Mouse (Mus musculus) heart, adult 2 months (tissue): ENCODE results near the gene Chst3.

Source experiments
- CTCF ChIP-seq: fragments of 200-600 bp; IDR thresholded peaks from 2 replicates; pipeline ENCODE4 v1.8.1; 2022; ENCODE audit warnings: antibody characterized with exemption, mild to moderate bottlenecking, moderate library complexity
- EP300 ChIP-seq: fragments of 200-500 bp; IDR thresholded peaks from 2 replicates; pipeline ENCODE4 v1.6.1; 2011; ENCODE audit warnings: low read depth, low read length, control low read depth; ENCODE audit not compliant: insufficient read depth
- POLR2A ChIP-seq: fragments of 200-500 bp; IDR thresholded peaks from 2 replicates; pipeline ENCODE4 v1.6.1; 2011; ENCODE audit warnings: mild to moderate bottlenecking, low read depth, low read length, control low read depth; ENCODE audit not compliant: insufficient read depth

- no peak for TF ChIP-seq CTCF
- no peak for TF ChIP-seq EP300
- TF ChIP-seq POLR2A: no peak
Observed at GRCm38 (mm10) chr10:60234006-60234405, 14.9 kb upstream of the Chst3 start.
